21 mouse cellular contexts compared by ENCODE assay signal in genomic region chr2:6284784-6285183, GRCm38 (mm10). TPM values are rescaled to one million over a fixed set of nuclear protein-coding genes. Genes with fewer than 3 reads are reported as not detected.
DNase-seq lines count a peak whose midpoint lies in the region; ATAC-seq and TF ChIP-seq lines count a peak whose summit lies in the region.
"Had no signal": no experiment of that assay in that cellular context is flagged by ENCODE, and none has a peak within 500 bp of the region (broad histone marks: within the 10 kb centered on the region; RNA-seq: fewer than 3 reads in every experiment).

No protein-coding gene starts in this region.

- no peaks in the 10 kb centered on the region for H3K36me3 ChIP-seq in G1E (replicated peaks)
- H3K36me3 ChIP-seq in liver, embryonic 16.5 days (ENCODE audit: control insufficient read depth, insufficient read depth): no peaks in the 10 kb centered on the region
- H3K36me3 ChIP-seq: forebrain, embryonic 12.5 days; limb, embryonic 15.5 days; neural tube, embryonic 12.5 days had no signal

- H3K27me3 ChIP-seq in G1E (ENCODE audit: insufficient read depth, low read length): no peaks in the 10 kb centered on the region
- no peaks in the 10 kb centered on the region for H3K27me3 ChIP-seq in liver, embryonic 16.5 days (ENCODE audit: control insufficient read depth, insufficient read depth, low read depth, low read length)
- H3K27me3 ChIP-seq: forebrain, embryonic 12.5 days; limb, embryonic 15.5 days; neural tube, embryonic 12.5 days had no signal

- no peak overlapping the region; the same call in 1 of the 2 replicates for H3K9ac ChIP-seq in liver, embryonic 16.5 days (ENCODE audit: low read depth, low read length)
- H3K9ac ChIP-seq: forebrain, embryonic 12.5 days; limb, embryonic 15.5 days; neural tube, embryonic 12.5 days had no signal

- peak; percentile 61 for ATAC-seq in G1E (ENCODE audit: extremely low read depth, insufficient number of reproducible peaks, low FRiP score, poor library complexity, severe bottlenecking)
- ATAC-seq in granulocyte monocyte progenitor cell, adult 5-6 weeks (replicated peaks; ENCODE audit: poor library complexity, severe bottlenecking): peak; percentile 43; the same call in 1 of the 2 replicates
- ATAC-seq in liver, embryonic 16.5 days (ENCODE audit: low read depth): peak; percentile 80
- ATAC-seq: CD4-positive, CD25-positive, alpha-beta regulatory T cell, adult 4 months; hindbrain, embryonic 16.5 days had no signal

- peaks cover 5% of the 10 kb centered on the region for H3K9me3 ChIP-seq in G1E (replicated peaks)
- no peaks in the 10 kb centered on the region for H3K9me3 ChIP-seq in liver, embryonic 16.5 days (replicated peaks; ENCODE audit: control insufficient read depth, low read length)
- H3K9me3 ChIP-seq: forebrain, embryonic 12.5 days; limb, embryonic 15.5 days; neural tube, embryonic 12.5 days had no signal

- H3K4me3 ChIP-seq in G1E (ENCODE audit: low read depth, low read length): no peak overlapping the region
- H3K4me3 ChIP-seq in liver, embryonic 16.5 days (ENCODE audit: low read depth, low read length): no peak overlapping the region
- H3K4me3 ChIP-seq: forebrain, embryonic 12.5 days; limb, embryonic 15.5 days; neural tube, embryonic 12.5 days had no signal

- DNase-seq in G1E (ENCODE audit: low spot score): no peak
- peak; percentile 85 for DNase-seq in MEL-GATA-1-ER (ENCODE audit: extremely low read depth, low read depth)
- DNase-seq in T-cell, adult 2 months (ENCODE audit: low spot score): no peak
- no peak for DNase-seq in thymus, postnatal 36 days
- no peak for DNase-seq in gastrocnemius, postnatal 10 days
- DNase-seq: adrenal gland, postnatal 10 days; cerebellum, adult 9-10 months; heart, postnatal 14 days; kidney, adult 8-10 months; kidney, postnatal 25 days; right cerebral cortex, postnatal 25 days; thymus, postnatal 4 days had no signal

- H3K4me1 ChIP-seq in G1E (ENCODE audit: insufficient read depth, low read depth, low read length): peaks cover 69% of the 10 kb centered on the region
- peaks cover 41% of the 10 kb centered on the region for H3K4me1 ChIP-seq in liver, embryonic 16.5 days (ENCODE audit: control insufficient read depth, low read depth, low read length)
- H3K4me1 ChIP-seq: forebrain, embryonic 12.5 days; limb, embryonic 15.5 days; neural tube, embryonic 12.5 days had no signal

- WGBS in liver, embryonic 16.5 days (ENCODE audit: insufficient replicate concordance): 28% methylated on average over 3 of the region's 3 CpGs

- no peak for TF ChIP-seq CTCF in G1E (IDR thresholded peaks at IDR 0.05; ENCODE audit: low read depth, low read length)

- peak overlapping the region; percentile 43; the same call in 1 of the 2 replicates for H3K4me2 ChIP-seq in liver, embryonic 16.5 days (ENCODE audit: low read depth, low read length)
- H3K4me2 ChIP-seq: forebrain, embryonic 12.5 days; heart, embryonic 11.5 days; limb, embryonic 15.5 days; midbrain, embryonic 11.5 days; neural tube, embryonic 12.5 days had no signal

- H3K27ac ChIP-seq in liver, embryonic 16.5 days (ENCODE audit: low read length): peak overlapping the region; percentile 85
- H3K27ac ChIP-seq: forebrain, embryonic 12.5 days; limb, embryonic 15.5 days; neural tube, embryonic 12.5 days had no signal

RNA-seq across cellular contexts. Expression of gene Usp6nl, which starts 37.7 kb away (rescaled TPM):
- total RNA-seq in G1E (2014; fragmentation: Nextera tagmentation): 42.7 and 45.3 TPM in 2 replicates
- total RNA-seq in G1E (2017): 17.3 and 17.5 TPM in 2 replicates
- polyA plus RNA-seq in G1E (2012): 17.2 and 20.8 TPM in 2 replicates
- total RNA-seq in granulocyte monocyte progenitor cell, adult 5-6 weeks (2014; fragmentation: Nextera tagmentation): 8.3 and 15.5 TPM in 2 replicates
- total RNA-seq in granulocyte monocyte progenitor cell, adult 5-6 weeks (2017): 9.7 and 10.4 TPM in 2 replicates
- polyA plus RNA-seq in liver, embryonic 16.5 days (2015; fragmentation: Nextera tagmentation; extraction: Ambion mirVana): 2.7 and 3.6 TPM in 2 replicates
- 10 to 100 TPM in 1 of 2 experiments, 1 to 10 TPM in 1; 8.9 to 11.4 TPM for total RNA-seq in gastrocnemius, postnatal 10 days (2021)
